Mouse (Mus musculus) C2C12 (cell line): ENCODE results near the gene Nek2.

ENCODE experiments used
- CEBPB ChIP-seq: IDR thresholded peaks from one replicate; pipeline ENCODE4 v1.6.1; 2011; ENCODE audit warnings: low read depth, mild to moderate bottlenecking, control low read depth, moderate library complexity
- CTCF ChIP-seq: IDR thresholded peaks from one replicate; pipeline ENCODE4 v1.5.1; 2011; ENCODE audit not compliant: control insufficient read depth, insufficient read depth, insufficient read length
- FOSL1 ChIP-seq: IDR thresholded peaks from one replicate; pipeline ENCODE4 v1.8.0; 2011; ENCODE audit warnings: mild to moderate bottlenecking, low read length; ENCODE audit not compliant: poor library complexity, insufficient read depth, severe bottlenecking
- MAX ChIP-seq: IDR thresholded peaks from one replicate; pipeline ENCODE4 v1.6.1; 2011; ENCODE audit warnings: mild to moderate bottlenecking, control low read depth
- MYOD1 ChIP-seq: IDR thresholded peaks from one replicate; pipeline ENCODE4 v1.6.1; 2011; ENCODE audit warnings: low read depth; ENCODE audit not compliant: control insufficient read depth, insufficient read length
- MYOG ChIP-seq: IDR thresholded peaks from one replicate; pipeline ENCODE4 v1.6.1; 2011; ENCODE audit not compliant: control insufficient read depth, insufficient read length; ENCODE audit errors: extremely low read depth
- USF1 ChIP-seq: IDR thresholded peaks from one replicate; pipeline ENCODE4 v1.6.1; 2011; ENCODE audit warnings: low read depth, mild to moderate bottlenecking, control low read depth, moderate library complexity

- TF ChIP-seq CTCF (no peak), USF1 (no peak), CEBPB (no peak), MYOG (no peak), MAX (no peak), MYOD1 (no peak), FOSL1 (no peak)
Measured at GRCm38 (mm10) chr1:191777521-191777920, 43.7 kb upstream of the Nek2 start.
